Mouse (Mus musculus) embryonic facial prominence, embryonic 14.5 days (tissue): ENCODE measurements around the gene Rtn4rl1. TPM values are rescaled to one million over a fixed set of nuclear protein-coding genes. Genes with fewer than 3 reads are reported as not detected.

Source experiments
- ATAC-seq: fragments of 200-750 bp; cut with Nextera tagmentation; 2 replicates; pipeline ENCODE4 v1.8.0; 2017; ENCODE audit warnings: low read depth, moderate number of reproducible peaks, moderate TSS enrichment
- DNase-seq: peaks from one replicate; pipeline ENCODE4 v3.0.0-alpha.2; 2015; ENCODE audit warnings: low spot score
- H3K27ac ChIP-seq: fragments of 300-500 bp; sonication (generic); replicated peaks from 2 replicates; pipeline ENCODE4 v1.5.1; 2014; ENCODE audit warnings: low read depth, mild to moderate bottlenecking, low read length, moderate library complexity
- H3K27me3 ChIP-seq: fragments of 300-500 bp; sonication (generic); replicated peaks from 2 replicates; pipeline ENCODE4 v1.6.1; 2014; ENCODE audit warnings: low read length; ENCODE audit not compliant: control insufficient read depth, insufficient read depth
- H3K36me3 ChIP-seq: fragments of 300-500 bp; sonication (generic); 2 replicates; pipeline ENCODE4 v1.6.1; 2014; ENCODE audit warnings: low read length, mixed read lengths; ENCODE audit not compliant: control insufficient read depth, insufficient read depth
- H3K4me1 ChIP-seq: fragments of 300-500 bp; sonication (generic); 2 replicates; pipeline ENCODE4 v1.6.1; 2014; ENCODE audit warnings: antibody characterized with exemption, low read length; ENCODE audit not compliant: control insufficient read depth, insufficient read depth
- H3K4me2 ChIP-seq: fragments of 300-500 bp; sonication (generic); 2 replicates; pipeline ENCODE4 v1.6.1; 2014; ENCODE audit warnings: low read depth, mild to moderate bottlenecking, low read length, moderate library complexity, mixed read lengths
- H3K4me3 ChIP-seq: fragments of 300-500 bp; sonication (generic); 2 replicates; pipeline ENCODE4 v1.5.1; 2014; ENCODE audit warnings: low read depth, mild to moderate bottlenecking, low read length
- H3K9ac ChIP-seq: fragments of 300-500 bp; sonication (generic); 2 replicates; pipeline ENCODE4 v1.6.1; 2014; ENCODE audit warnings: low read depth, mild to moderate bottlenecking, low read length, moderate library complexity, mixed read lengths
- H3K9me3 ChIP-seq: fragments of 300-500 bp; sonication (generic); 2 replicates; pipeline ENCODE4 v1.6.1; 2016; ENCODE audit warnings: low read length; ENCODE audit not compliant: control insufficient read depth
- WGBS: fragments of 180-500 bp; shearing (Covaris S2); extraction: QIAGEN DNeasy Blood & Tissue Kit; methylation state at CpG from one replicate; pipeline ENCODE4 v1.1.7; 2014; 5-methylcytosine and 5-hydroxymethylcytosine counted together
- polyA plus RNA-seq: library from polyadenylated mRNA; unstranded; fragments of >200 nt; fragmentation: Nextera tagmentation; extraction: Ambion mirVana; gene quantifications from 2 replicates; pipeline ENCODE4 v1.2.1, GENCODE M21; 2014

The Rtn4rl1 gene
- polyA plus RNA-seq, 1 experiment from 2014 or later = 4.9 TPM

GRCm38 (mm10) chr11:75249588-75249987, 56.0 kb downstream of the Rtn4rl1 start:
- Histone ChIP-seq H3K4me2 (no peak overlapping the region), H3K27me3 (no peaks in the 10 kb centered on the region), H3K9ac (no peak overlapping the region), H3K4me3 (no peak overlapping the region), H3K36me3 (no peaks in the 10 kb centered on the region), H3K4me1 (peaks cover 12% of the 10 kb centered on the region; the same call in 1 of the 2 replicates), H3K9me3 (no peaks in the 10 kb centered on the region), H3K27ac (no peak overlapping the region)
- ATAC-seq = no peak
- DNase-seq = no peak
- WGBS = 83% methylated on average over 9 of the region's 9 CpGs

GRCm38 (mm10) chr11:75251006-75251512, 57.5 kb downstream of the Rtn4rl1 start:
- H3K4me2 ChIP-seq = no peak overlapping the region
- H3K9ac ChIP-seq = no peak overlapping the region
- no peak overlapping the region for H3K4me3 ChIP-seq
- H3K36me3 ChIP-seq = no peaks in the 10 kb centered on the region
- no peaks in the 10 kb centered on the region for H3K27me3 ChIP-seq
- H3K27ac ChIP-seq = no peak overlapping the region
- H3K9me3 ChIP-seq = no peaks in the 10 kb centered on the region
- peaks cover 5% of the 10 kb centered on the region; the same call in 1 of the 2 replicates for H3K4me1 ChIP-seq
- ATAC-seq = no peak
- WGBS = 63% methylated on average over 4 of the region's 4 CpGs
- no peak for DNase-seq

- H3K9me3 ChIP-seq = no peaks in the 10 kb centered on the region
- no peak overlapping the region for H3K27ac ChIP-seq
- H3K36me3 ChIP-seq = no peaks in the 10 kb centered on the region
- H3K4me1 ChIP-seq = peaks cover 5% of the 10 kb centered on the region; the same call in 1 of the 2 replicates
- no peak overlapping the region for H3K4me3 ChIP-seq
- no peak overlapping the region for H3K9ac ChIP-seq
- DNase-seq (no peak), ATAC-seq (no peak)
- WGBS = 40% methylated on average over 7 of the region's 7 CpGs
- H3K27me3 ChIP-seq = no peaks in the 10 kb centered on the region
- H3K4me2 ChIP-seq = no peak overlapping the region
Observed at GRCm38 (mm10) chr11:75251557-75252070, 58.0 kb downstream of the Rtn4rl1 start.

- WGBS = 51% methylated on average over 13 of the region's 13 CpGs
- Histone ChIP-seq H3K9me3 (no peaks in the 10 kb centered on the region), H3K4me3 (no peak overlapping the region), H3K4me2 (no peak overlapping the region; the same call in 1 of the 2 replicates), H3K27me3 (no peaks in the 10 kb centered on the region), H3K9ac (no peak overlapping the region), H3K4me1 (no peaks in the 10 kb centered on the region), H3K36me3 (no peaks in the 10 kb centered on the region), H3K27ac (no peak overlapping the region)
- no peak for ATAC-seq
- DNase-seq = peak; percentile 57
Observed at GRCm38 (mm10) chr11:75254252-75254912, 60.8 kb downstream of the Rtn4rl1 start.

GRCm38 (mm10) chr11:75255330-75255729, 61.7 kb downstream of the Rtn4rl1 start:
- no peaks in the 10 kb centered on the region for H3K27me3 ChIP-seq
- DNase-seq (no peak), ATAC-seq (no peak)
- 71% methylated on average over 5 of the region's 5 CpGs for WGBS
- no peak overlapping the region for H3K9ac ChIP-seq
- no peak overlapping the region for H3K4me2 ChIP-seq
- H3K4me1 ChIP-seq = no peaks in the 10 kb centered on the region
- H3K4me3 ChIP-seq = no peak overlapping the region
- H3K9me3 ChIP-seq = no peaks in the 10 kb centered on the region
- no peaks in the 10 kb centered on the region for H3K36me3 ChIP-seq
- no peak overlapping the region for H3K27ac ChIP-seq

GRCm38 (mm10) chr11:75257056-75257648, 63.6 kb downstream of the Rtn4rl1 start:
- no peak for DNase-seq
- 71% methylated on average over 4 of the region's 4 CpGs for WGBS

GRCm38 (mm10) chr11:75259416-75259815, 65.8 kb downstream of the Rtn4rl1 start:
- H3K4me2 ChIP-seq = no peak overlapping the region
- no peak for DNase-seq
- ATAC-seq = no peak
- H3K36me3 ChIP-seq = no peaks in the 10 kb centered on the region
- H3K27me3 ChIP-seq = no peaks in the 10 kb centered on the region
- H3K27ac ChIP-seq = no peak overlapping the region
- H3K9me3 ChIP-seq = no peaks in the 10 kb centered on the region
- WGBS = 69% methylated on average over 6 of the region's 6 CpGs
- H3K4me3 ChIP-seq = no peak overlapping the region
- no peak overlapping the region for H3K9ac ChIP-seq
- peaks cover 5% of the 10 kb centered on the region for H3K4me1 ChIP-seq

More at GRCm38 (mm10) chr11:75257056-75257648, 63.6 kb downstream of the Rtn4rl1 start:
- no peak overlapping the region for H3K9ac ChIP-seq
- no peaks in the 10 kb centered on the region for H3K4me1 ChIP-seq
- no peaks in the 10 kb centered on the region for H3K9me3 ChIP-seq
- no peak for ATAC-seq
- H3K27ac ChIP-seq = no peak overlapping the region
- no peaks in the 10 kb centered on the region for H3K27me3 ChIP-seq
- H3K36me3 ChIP-seq = no peaks in the 10 kb centered on the region
- H3K4me2 ChIP-seq = no peak overlapping the region
- no peak overlapping the region for H3K4me3 ChIP-seq

- Histone ChIP-seq H3K9me3 (no peaks in the 10 kb centered on the region), H3K36me3 (no peaks in the 10 kb centered on the region), H3K4me1 (peaks cover 5% of the 10 kb centered on the region), H3K4me3 (no peak overlapping the region), H3K27ac (no peak overlapping the region), H3K4me2 (no peak overlapping the region), H3K27me3 (no peaks in the 10 kb centered on the region), H3K9ac (no peak overlapping the region)
- 52% methylated on average over 10 of the region's 10 CpGs for whole genome bisulfite sequencing
- peak; percentile 34; the same call in 1 of the 2 replicates for ATAC-seq
- DNase-seq = peak; percentile 62
Observed at GRCm38 (mm10) chr11:75259996-75260561, 66.5 kb downstream of the Rtn4rl1 start.
